Mouse (Mus musculus): Measurements from ENCODE around the gene Ptpro.
"Not testable (repeated sequence)": the region's sequence is repeated elsewhere in the genome, so short reads cannot be mapped to it uniquely, and the experiment has no call there.

Ptpro gene

DNA sequence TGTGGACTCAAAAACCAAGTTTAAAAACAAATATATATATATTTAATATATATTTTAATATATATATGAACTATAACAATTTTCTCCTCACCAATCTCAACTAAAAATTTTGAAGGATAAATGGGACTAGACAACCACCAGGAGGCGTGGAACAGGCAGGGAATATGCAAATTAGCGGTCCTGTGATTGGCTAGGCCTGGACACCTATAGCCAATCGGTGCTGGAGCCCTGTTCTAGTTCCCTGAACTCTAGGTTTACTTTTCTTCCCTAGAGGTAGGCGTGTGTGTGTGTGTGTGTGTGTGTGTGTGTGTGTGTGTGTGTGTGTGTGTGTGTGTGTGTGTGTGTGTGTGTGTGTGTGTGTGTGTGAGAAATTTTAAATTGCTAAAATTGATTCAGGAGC lies 134.8 kb downstream of the Ptpro start:
- no peak for DNase-seq (ENCODE audit: low spot score in 2 of 2)

DNA sequence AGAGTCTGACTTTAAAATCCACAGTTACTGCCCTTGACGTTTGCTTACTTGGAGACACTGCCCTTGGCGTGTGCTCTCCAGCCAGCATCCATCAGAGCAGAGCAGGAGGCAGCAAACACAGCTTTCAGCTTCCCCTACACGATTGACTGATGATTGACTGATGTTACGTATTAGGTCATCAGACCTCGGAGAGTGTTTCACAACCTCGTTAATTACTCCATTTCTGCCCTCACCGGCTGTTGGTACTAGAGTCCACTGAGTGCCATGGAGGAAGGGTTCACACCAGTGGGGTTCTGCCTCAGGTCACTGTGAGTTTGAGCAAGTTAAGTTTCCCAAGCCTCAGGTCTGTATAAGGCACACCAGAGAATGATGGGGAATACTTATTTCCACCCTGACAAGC lies 143.0 kb downstream of the Ptpro start:
- DNase-seq (ENCODE audit: low spot score in 2 of 2) = no peak

DNA sequence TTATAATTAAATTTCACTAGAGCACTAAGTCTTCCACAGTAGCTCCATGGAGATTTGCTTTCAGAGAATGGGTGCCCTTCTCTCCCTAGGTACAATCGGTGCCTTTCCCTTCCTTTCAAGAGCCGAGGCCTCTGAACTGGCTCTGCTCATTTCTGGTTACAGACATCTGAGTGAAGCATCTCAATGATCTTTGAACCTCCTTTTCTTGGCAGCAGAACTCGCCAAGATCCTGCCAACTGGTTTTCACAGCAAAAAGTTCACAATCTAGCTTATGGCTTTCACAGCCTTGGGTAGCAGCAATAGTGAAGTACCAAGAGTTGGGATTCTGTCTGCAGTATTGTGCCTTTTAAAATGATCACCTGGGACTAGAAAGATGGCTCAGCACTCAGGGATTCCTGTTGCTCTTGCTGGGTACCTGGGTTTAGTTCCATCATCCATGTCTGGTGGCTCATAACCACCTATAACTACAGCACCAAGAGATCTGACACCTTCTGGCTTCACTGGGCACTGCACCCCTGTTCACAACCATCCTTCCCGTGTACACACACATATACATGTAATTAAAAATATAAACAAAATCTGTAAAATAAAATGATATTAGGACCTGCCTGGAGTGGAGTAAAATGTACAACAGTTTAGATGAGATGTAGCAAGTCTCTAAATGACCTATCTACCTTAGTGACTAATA lies 144.1 kb downstream of the Ptpro start:
- DNase-seq (ENCODE audit: low spot score in 2 of 2) = no peak

DNA sequence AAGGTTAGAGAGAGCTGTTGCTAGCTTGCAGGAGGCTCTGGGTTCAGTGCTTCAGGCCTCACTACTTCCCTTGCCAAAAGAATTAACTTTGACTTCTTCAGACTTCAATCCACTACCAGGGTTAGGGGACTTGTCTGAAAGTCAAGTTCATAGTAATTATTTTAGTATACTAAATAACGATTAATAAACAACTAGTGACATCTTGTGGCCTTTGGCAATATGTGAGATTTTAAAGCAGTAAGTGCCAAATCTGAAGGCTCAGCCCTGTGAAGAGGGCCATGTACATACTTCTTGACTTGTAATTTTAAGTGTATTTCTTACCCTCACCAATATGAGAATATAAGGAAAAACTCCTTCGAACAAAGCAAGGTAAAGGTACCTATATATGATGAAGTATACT lies 145.2 kb downstream of the Ptpro start:
- DNase-seq (ENCODE audit: low spot score in 2 of 2) = no peak

DNA sequence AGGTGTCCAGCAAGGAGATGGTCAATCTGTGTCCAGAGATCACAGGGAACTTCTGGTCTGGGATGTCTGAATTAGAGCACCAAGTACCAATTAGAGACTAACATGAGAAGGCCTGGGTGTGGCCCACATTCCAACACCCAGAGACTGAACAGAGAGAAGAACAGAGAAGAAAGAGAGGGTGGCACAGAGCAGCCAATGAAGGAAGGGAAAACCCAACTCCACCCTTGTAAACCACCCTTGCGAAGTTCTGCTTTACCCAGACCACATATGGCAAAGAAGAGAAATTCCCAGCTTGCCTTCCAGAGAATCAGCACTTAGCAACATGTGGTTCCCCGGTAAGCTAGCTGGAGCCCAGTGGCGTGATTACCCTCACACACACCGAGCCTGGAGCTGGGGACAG lies 152.1 kb downstream of the Ptpro start:
- no peak for DNase-seq (ENCODE audit: low spot score in 2 of 2)

DNA sequence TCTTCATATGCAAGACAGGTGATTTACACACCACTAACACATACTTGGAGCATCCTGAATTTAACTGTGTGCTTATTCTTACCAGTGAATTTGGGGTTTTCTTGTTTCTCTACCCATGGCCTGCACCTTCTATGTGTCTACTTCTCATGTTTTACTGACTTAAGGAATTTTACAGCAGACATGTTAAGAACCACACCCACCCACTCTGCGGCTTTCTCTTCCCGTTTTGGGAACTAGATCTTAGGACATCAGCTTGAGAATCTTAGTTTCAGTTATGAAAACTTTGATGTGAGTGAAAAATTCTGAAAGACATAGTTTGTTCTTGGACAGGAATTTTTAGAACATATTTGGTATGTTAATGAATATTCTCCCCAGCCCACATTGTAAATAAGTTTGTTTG lies 153.6 kb downstream of the Ptpro start:
- no peak for DNase-seq (ENCODE audit: low spot score in 2 of 2)

DNA sequence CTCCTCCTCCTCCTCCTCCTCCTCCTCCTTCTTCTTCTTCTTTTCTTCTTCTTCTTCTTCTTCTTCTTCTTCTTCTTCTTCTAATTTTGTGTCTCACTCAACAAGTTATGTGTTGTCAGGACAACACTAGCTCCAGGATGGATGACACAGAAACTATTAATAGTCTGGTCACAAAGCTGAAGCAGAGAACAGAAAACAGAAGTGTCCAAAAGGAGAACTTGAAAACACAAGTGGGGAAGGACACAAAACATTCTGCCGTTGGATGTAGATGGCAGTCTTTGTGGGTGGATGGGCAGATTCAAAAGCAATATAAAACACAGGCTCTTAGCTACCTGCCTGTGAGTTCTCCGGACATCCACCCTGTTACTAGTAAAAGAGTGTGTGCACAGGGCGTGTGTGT lies 158.4 kb downstream of the Ptpro start:
- no peak for DNase-seq (ENCODE audit: low spot score in 2 of 2)

DNA sequence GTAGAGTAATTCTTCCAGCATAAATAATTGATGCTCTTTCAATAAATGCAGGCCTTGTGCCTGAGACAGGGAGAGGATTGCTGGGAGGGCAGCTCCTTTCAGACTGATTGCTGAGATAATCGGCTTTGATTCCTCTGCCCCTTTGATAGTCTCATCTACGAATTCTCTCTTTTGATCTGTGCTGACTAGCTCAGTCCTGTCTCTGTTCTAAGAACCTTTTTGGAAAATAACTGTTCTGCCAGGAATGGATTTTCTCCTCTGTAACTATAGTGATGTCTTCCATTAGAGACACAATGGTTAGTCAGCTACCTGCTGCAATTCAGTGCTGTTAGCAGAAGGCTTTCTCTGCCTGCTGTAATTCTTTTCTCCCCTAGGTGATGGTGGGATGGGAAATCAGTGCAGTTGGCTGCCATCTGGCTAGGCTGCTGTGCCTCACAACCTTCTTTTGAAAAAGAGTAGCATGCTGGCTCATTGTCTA lies 159.8 kb downstream of the Ptpro start:
- no peak for DNase-seq (ENCODE audit: low spot score in 2 of 2)

DNA sequence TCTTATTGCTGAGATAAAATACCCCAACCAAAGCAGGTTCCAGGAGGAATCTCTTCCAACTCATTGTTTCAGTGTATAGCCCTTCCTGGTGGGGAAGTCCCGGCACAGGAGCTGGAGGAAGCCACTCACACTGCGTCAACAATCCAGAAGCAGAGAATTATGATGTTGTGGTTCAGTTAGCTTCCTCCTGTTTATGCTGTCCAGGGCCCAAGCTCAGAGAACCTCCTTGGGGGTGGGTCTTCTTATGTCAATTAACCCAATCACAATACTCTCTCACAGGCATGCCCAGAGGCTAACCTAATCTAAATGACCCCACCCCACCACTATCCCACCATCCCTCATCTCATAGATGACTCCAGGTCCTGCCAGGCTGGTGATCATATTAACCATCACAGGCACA lies 160.9 kb downstream of the Ptpro start:
- DNase-seq (ENCODE audit: low spot score in 2 of 2) = no peak

DNA sequence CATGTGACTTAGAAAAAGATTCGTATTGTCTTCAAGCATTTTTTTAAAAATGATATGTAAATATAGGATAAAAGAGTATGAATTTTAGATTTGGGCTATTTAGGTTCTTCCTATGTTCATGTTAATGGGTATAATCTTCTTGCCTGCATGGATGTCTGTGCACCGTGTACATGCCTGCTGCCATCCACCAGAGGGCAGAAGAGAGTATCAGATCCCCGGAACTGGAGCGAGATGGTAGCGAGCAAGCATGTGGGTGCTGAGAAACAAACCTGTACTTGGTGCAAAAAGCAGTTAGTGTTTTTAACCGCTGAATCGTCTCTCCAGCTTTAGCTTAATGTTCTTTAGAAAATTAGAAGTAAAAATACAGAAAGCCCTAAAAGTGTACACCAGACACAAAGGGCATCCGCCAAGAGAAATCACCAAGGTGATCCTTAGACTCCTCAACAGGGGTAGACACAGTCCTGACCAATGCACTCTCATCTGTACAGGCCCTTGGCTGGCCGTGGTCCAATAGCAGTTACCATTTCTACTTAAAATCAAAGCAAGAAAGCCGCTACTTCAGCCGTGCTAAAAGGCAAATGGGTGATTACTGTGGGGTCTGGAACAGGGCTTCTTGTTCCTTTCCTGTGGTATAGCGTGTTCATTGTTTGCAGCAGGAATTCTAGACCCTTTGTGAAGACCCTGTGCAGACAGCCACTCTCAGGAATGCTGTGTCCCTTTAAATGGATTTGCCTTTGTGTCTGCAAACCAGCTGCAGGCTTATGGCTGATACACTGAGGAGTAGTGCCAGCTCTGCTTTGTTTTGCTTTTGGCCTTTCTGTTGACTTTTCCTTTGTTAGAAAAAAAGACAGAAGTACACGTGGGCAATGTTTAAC lies 162.6 kb downstream of the Ptpro start:
- peak in 1 of 2 experiments; percentile 7 for DNase-seq (ENCODE audit: low spot score in 2 of 2)

DNA sequence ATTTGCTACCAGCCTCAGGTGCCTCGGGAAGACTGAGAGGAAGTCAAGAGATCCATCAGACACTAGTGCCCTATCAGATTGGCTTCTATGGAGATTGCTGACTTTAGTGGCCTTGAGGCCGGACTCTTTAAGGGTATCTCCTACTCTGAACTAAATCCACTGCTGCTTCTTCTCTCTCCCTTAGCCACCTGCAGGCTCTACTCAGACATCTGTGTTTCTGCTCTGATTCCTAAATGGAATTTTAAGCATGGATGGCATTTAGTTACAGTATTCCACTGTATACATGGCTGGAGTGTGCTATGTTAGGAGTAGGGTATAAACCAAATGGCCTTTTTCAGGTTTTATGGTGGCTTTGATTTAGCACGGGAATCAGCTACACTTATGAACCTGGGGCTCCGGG lies 170.7 kb downstream of the Ptpro start:
- DNase-seq (ENCODE audit: low spot score in 2 of 2) = no peak

DNA sequence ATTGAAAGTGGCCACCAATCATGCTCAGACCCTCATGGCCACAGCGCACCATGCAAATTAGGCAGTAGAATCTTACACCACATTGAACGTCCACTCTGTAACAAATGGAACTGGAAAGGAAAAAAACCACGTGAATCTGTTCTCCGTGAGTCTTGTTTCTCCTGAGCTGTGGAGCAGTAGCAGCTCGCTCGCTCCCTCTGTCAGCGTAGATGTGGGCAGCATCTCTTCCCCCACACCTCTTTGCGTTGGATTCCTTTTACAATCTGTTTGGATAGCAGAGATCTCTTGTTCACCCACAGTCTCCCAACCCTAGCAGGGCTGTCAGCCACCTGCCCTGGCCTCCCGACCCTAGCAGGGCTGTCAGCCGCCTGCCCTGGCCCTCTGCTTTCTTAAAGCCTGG lies 171.7 kb downstream of the Ptpro start:
- no peak for DNase-seq (ENCODE audit: low spot score in 2 of 2)

DNA sequence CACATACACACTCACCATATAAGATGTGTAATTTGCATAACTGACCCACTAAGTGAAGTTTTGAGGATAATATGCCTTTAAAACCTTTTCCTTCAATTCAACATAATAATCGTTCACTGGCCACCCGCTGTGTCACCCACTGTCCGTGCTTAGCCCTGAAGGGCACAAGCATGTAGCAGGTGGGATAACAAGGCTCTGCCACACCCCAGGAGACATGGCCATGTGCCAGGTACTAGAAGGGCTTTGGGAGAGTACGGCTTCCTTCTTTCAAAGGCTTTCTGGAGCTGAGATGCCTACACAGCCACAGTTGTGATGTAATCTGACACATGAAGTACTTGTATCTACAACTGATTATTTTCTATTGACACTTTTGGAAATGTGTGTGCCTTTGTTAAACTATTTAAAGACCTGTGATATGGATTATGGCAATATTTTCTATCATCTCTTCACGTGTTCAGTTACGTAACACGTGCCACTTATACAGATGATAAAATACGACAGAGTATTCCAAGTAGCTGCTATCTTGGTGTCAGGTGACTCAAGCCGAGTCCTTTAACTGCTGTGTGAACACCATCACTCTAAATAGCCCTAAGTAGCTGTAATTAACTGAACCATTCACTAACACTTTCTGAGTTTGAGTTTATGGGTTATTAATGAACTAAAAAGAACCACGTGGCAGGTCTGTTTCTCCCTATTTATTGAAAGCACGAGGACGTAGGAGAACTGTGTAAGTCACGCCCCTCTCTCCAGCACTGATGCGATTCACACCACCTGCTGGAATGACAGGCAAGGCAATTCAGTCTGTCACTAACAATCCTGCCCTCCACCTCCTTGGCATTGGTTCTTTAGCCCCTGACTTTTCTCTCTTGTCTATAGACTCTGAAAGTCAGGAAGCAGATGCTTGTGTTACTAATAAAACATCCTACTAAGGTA lies 173.6 kb downstream of the Ptpro start:
- no peak for DNase-seq (ENCODE audit: low spot score in 2 of 2)

DNA sequence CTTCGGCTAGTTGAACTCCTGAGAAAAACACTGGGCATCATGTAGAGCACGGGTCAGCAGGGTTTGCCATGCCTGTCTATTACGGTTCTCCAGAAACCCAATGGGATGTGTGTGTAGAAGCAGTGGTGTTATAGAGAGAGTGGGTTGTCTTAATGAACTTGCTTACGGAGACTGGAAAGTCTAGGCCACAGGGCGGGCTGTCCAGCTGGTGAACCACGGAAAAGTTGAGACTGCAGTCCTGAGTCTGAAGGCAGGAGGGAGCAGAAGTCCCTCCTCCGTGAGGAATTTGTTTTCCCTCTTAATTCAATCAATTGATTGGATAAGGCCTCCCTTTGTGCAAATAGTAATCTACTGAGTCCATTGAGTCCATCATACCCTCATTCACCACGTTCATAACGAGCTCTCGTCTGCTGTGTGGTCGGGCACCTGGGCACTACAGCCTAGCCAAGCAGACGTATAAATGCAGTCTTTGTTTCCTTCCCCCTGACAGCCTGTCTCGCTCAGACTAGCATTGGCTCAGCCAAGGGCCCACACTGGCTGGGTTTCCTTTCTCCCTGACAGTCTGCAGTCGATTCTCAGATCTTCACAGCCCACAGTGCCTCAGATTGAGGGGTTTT lies 181.5 kb downstream of the Ptpro start:
- DNase-seq (ENCODE audit: low spot score in 2 of 2) = no peak

DNA sequence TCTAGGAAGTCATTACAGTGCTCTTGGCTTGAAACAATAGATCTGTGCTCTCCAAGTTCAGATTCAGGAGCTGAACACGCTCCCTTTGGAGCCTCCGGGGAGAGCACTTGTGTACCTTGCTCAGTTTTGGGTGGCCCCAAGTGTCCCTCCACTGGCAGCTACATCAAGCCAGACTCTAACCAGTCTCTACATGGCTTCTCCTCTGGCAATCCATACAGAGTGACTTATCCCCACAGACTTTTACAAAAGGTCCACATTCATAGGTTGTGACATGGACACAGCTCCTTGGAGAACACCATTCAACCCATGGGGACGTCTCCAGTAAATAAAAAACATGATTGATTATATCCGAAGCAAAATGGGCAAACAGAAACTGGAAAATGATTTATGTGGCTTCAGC lies 185.4 kb downstream of the Ptpro start:
- no peak for DNase-seq (ENCODE audit: low spot score in 2 of 2)

DNA sequence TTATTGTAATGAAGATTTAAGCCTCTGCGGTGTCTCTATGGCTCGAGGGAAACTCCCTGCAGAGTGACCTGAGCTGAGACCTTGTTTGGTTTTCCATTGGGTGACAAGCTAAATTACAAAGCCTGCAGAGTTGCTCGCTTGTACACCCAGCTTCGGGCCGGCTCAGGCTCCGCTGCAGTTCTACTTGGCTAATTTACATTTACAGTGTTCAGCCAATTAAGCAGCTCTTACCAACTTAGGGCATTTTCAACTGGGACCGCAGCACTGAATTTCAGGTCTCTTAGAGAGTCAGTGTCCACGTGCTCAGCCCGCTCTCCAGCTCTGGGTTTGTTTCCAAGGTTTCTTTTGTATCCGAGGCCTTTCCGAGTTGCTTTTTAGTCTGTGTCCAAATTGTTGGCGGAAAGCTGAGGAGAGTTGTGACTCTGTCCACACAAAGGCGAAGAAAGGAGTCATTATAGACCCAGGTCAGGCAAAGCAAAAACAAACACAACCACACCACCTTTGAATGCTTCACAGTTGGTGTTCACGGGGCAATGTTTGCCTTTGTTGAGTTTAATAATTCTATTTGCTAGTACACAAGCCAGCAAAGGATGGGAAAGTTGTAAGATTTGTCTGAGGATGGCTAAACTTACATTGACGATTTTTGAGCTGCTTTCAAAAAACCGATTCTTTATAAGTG lies 185.9 kb downstream of the Ptpro start:
- no peak for DNase-seq (ENCODE audit: low spot score in 2 of 2)

DNA sequence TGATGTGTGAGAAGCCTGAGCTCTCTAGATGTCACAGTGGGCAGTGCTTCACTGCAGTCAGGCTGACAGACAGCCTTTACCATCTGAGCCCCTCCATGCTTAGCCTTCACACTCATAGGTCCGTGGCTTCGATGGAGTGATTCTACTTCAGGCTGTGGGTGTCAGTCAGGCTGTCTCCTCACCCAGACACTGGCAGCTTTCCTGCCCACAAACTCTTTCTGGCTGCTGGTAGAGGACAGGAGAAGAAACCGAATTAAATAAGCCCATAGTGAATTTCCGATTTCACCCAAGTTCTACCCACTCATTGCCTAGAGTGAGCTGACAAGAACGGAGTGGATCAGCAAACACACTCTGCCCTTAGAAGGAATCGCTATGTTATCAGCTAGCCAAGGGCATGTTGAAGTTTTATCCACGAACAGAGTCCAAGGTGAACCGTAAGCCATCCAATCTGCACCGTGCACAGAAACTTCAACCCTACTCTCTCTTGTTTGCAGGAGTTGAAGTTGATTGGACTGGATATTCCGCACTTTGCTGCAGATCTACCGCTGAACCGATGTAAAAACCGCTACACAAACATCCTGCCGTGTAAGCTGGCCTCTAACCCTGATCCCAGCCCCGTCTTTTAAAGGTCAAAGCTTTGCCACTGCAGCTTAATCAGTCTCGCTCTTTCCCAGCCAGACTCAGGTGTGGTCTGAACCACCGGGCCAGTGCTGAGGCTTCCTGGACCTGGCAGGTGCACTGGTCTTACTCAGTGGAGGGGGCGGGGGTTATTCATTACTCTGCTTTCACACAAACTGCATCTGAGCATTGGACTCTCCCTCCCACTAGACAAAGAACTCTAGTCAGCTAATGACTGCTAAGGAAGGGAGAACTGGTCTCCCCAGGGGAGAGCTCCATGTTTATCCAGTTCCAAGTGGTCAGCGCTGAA lies 188.7 kb downstream of the Ptpro start:
- DNase-seq (ENCODE audit: low spot score in 2 of 2) = no peak

DNA sequence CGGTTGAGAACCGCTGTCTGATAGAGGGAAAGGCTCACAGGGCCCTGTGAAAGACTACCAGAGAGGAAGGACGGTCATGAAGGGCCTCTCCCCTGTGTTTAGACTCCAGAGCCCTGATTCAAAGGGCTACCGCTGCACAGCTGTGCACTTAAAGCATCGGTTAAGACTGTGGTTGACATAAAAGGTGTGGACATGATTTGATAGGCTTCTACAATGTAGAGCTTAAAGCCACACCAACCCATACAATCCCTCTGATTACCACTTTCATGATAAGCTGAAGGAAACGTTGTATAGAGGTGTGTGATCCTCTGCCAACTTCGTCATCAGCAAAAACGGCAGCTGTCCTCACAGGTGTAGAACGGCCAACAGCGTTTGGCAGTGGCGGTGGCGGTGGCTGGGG lies 191.0 kb downstream of the Ptpro start:
- no peak for DNase-seq (ENCODE audit: low spot score in 2 of 2)

DNA sequence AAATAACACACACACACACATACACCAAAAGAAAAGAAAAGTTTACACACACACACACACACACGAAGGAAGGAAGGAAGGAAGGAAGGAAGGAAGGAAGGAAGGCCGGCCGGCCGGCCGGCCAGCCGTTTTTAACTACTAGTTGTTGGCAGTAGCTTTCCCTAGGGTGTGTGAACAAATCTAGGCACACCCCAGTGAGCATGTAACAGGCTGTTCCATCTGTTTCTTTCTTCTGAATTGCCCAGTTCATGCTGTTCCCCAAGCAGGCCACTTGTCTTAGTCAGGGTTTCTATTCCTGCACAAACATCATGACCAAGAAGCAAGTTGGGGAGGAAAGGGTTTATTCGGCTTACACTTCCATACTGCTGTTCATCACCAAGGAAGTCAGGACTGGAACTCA lies 194.0 kb downstream of the Ptpro start:
- not testable (repeated sequence) for DNase-seq (ENCODE audit: low spot score in 2 of 2)

DNA sequence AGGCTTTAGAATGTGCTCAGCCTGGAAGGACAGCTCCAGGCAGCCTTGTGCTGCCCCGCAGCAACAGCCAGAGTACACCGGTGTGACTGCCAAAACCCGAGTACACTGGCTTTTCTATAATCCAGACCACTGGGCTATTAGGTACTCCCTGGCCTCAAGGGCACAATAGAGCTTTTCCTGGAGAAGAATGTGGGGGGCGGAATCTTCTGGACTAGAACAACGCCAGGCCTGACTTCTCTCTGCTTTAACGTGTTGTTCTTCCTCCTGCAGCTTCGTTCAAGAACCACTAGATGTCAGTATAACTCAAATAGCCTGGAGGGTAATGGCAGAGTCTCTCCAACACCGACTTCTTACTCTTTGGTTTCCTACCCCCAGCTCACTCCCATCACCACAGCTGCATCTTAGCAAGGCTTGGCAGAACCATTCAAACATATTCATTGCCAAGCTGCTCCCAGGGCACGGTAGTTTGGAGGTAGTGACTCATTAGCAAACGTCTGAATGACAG lies 203.5 kb downstream of the Ptpro start:
- peak; percentile 24 to 45 for DNase-seq (ENCODE audit: low spot score in 2 of 2)
